Mouse (Mus musculus): ENCODE data around the gene Usp50. TPM values are rescaled to one million over a fixed set of nuclear protein-coding genes. Genes with fewer than 3 reads are reported as not detected.

Usp50 gene
- polyA plus RNA-seq, 1 experiment = 1.5 TPM

GRCm38 (mm10) chr2:126755664-126756063, 27.6 kb downstream of the Usp50 start:
- no peak overlapping the region for H3K4me3 ChIP-seq (ENCODE audit: insufficient read depth, low read depth, low read length)

GRCm38 (mm10) chr2:126743389-126743788, 39.9 kb downstream of the Usp50 start:
- H3K27ac ChIP-seq (ENCODE audit: insufficient read depth, low read depth, low read length) = no peak overlapping the region
- H3K27me3 ChIP-seq (replicated peaks; ENCODE audit: control insufficient read depth, insufficient read depth, low read length) = no peaks in the 10 kb centered on the region
- H3K36me3 ChIP-seq (ENCODE audit: control insufficient read depth, insufficient read depth, low read length) = peaks cover 22% of the 10 kb centered on the region
- H3K4me1 ChIP-seq (ENCODE audit: control insufficient read depth, insufficient read depth, low read length) = no peaks in the 10 kb centered on the region
- no peak for TF ChIP-seq POLR2A (IDR thresholded peaks at IDR 0.05; ENCODE audit: low read depth, low read length)
- TF ChIP-seq CTCF (conservative IDR thresholded peaks at IDR 0.05; ENCODE audit: insufficient read depth, insufficient read length, low read depth, low read length) = no peak
- WGBS = 86% methylated on average over 5 of the region's 5 CpGs
- DNase-seq = no peak
- H3K4me3 ChIP-seq (ENCODE audit: insufficient read depth, low read depth, low read length) = no peak overlapping the region

More at GRCm38 (mm10) chr2:126755664-126756063, 27.6 kb downstream of the Usp50 start:
- Histone ChIP-seq H3K27me3 (replicated peaks; ENCODE audit: control insufficient read depth, insufficient read depth, low read length) (no peaks in the 10 kb centered on the region), H3K4me1 (ENCODE audit: control insufficient read depth, insufficient read depth, low read length) (no peaks in the 10 kb centered on the region), H3K27ac (ENCODE audit: insufficient read depth, low read depth, low read length) (no peak overlapping the region), H3K36me3 (ENCODE audit: control insufficient read depth, insufficient read depth, low read length) (peaks cover 16% of the 10 kb centered on the region)
- no peak for DNase-seq
- 98% methylated on average over 6 of the region's 6 CpGs for WGBS
- TF ChIP-seq CTCF (conservative IDR thresholded peaks at IDR 0.05; ENCODE audit: insufficient read depth, insufficient read length, low read depth, low read length) (no peak), POLR2A (IDR thresholded peaks at IDR 0.05; ENCODE audit: low read depth, low read length) (no peak)

GRCm38 (mm10) chr2:126740314-126740713, 43.0 kb downstream of the Usp50 start:
- Histone ChIP-seq H3K36me3 (ENCODE audit: control insufficient read depth, insufficient read depth, low read length) (peaks cover 21% of the 10 kb centered on the region), H3K27ac (ENCODE audit: insufficient read depth, low read depth, low read length) (no peak overlapping the region), H3K4me3 (ENCODE audit: insufficient read depth, low read depth, low read length) (no peak overlapping the region), H3K4me1 (ENCODE audit: control insufficient read depth, insufficient read depth, low read length) (no peaks in the 10 kb centered on the region), H3K27me3 (replicated peaks; ENCODE audit: control insufficient read depth, insufficient read depth, low read length) (no peaks in the 10 kb centered on the region)
- TF ChIP-seq POLR2A (IDR thresholded peaks at IDR 0.05; ENCODE audit: low read depth, low read length) (no peak), CTCF (conservative IDR thresholded peaks at IDR 0.05; ENCODE audit: insufficient read depth, insufficient read length, low read depth, low read length) (no peak)
- DNase-seq = no peak
- WGBS = 66% methylated on average over 2 of the region's 2 CpGs

- H3K27me3 ChIP-seq (replicated peaks; ENCODE audit: control insufficient read depth, insufficient read depth, low read length) = no peaks in the 10 kb centered on the region
- WGBS = 85% methylated on average over 6 of the region's 6 CpGs
- no peak for DNase-seq
- H3K4me1 ChIP-seq (ENCODE audit: control insufficient read depth, insufficient read depth, low read length) = no peaks in the 10 kb centered on the region
- TF ChIP-seq CTCF (conservative IDR thresholded peaks at IDR 0.05; ENCODE audit: insufficient read depth, insufficient read length, low read depth, low read length) = no peak
- TF ChIP-seq POLR2A (IDR thresholded peaks at IDR 0.05; ENCODE audit: low read depth, low read length) = no peak
- no peak overlapping the region for H3K27ac ChIP-seq (ENCODE audit: insufficient read depth, low read depth, low read length)
- H3K4me3 ChIP-seq (ENCODE audit: insufficient read depth, low read depth, low read length) = no peak overlapping the region
- peaks cover 15% of the 10 kb centered on the region for H3K36me3 ChIP-seq (ENCODE audit: control insufficient read depth, insufficient read depth, low read length)
These were observed 47.8 kb downstream of the Usp50 start for GRCm38 (mm10) chr2:126735339-126736073.

GRCm38 (mm10) chr2:126730502-126730901, 52.8 kb downstream of the Usp50 start:
- H3K36me3 ChIP-seq (ENCODE audit: control insufficient read depth, insufficient read depth, low read length) = peaks cover 8% of the 10 kb centered on the region
- 81% methylated on average over 2 of the region's 2 CpGs for whole genome bisulfite sequencing
- no peak overlapping the region for H3K27ac ChIP-seq (ENCODE audit: insufficient read depth, low read depth, low read length)
- no peak for TF ChIP-seq CTCF (conservative IDR thresholded peaks at IDR 0.05; ENCODE audit: insufficient read depth, insufficient read length, low read depth, low read length)
- TF ChIP-seq POLR2A (IDR thresholded peaks at IDR 0.05; ENCODE audit: low read depth, low read length) = no peak
- no peaks in the 10 kb centered on the region for H3K4me1 ChIP-seq (ENCODE audit: control insufficient read depth, insufficient read depth, low read length)
- DNase-seq = no peak
- H3K4me3 ChIP-seq (ENCODE audit: insufficient read depth, low read depth, low read length) = no peak overlapping the region
- H3K27me3 ChIP-seq (replicated peaks; ENCODE audit: control insufficient read depth, insufficient read depth, low read length) = no peaks in the 10 kb centered on the region

GRCm38 (mm10) chr2:126729207-126729606, 54.1 kb downstream of the Usp50 start:
- Histone ChIP-seq H3K27ac (ENCODE audit: insufficient read depth, low read depth, low read length) (no peak overlapping the region), H3K4me1 (ENCODE audit: control insufficient read depth, insufficient read depth, low read length) (no peaks in the 10 kb centered on the region), H3K36me3 (ENCODE audit: control insufficient read depth, insufficient read depth, low read length) (peaks cover 8% of the 10 kb centered on the region), H3K27me3 (replicated peaks; ENCODE audit: control insufficient read depth, insufficient read depth, low read length) (no peaks in the 10 kb centered on the region), H3K4me3 (ENCODE audit: insufficient read depth, low read depth, low read length) (no peak overlapping the region)
- DNase-seq = no peak
- WGBS = 93% methylated on average over 4 of the region's 4 CpGs
- TF ChIP-seq CTCF (conservative IDR thresholded peaks at IDR 0.05; ENCODE audit: insufficient read depth, insufficient read length, low read depth, low read length) (no peak), POLR2A (IDR thresholded peaks at IDR 0.05; ENCODE audit: low read depth, low read length) (no peak)

GRCm38 (mm10) chr2:126712950-126713349, 70.3 kb downstream of the Usp50 start:
- peak overlapping the region; percentile 89 for H3K27ac ChIP-seq (ENCODE audit: insufficient read depth, low read depth, low read length)
- TF ChIP-seq CTCF (conservative IDR thresholded peaks at IDR 0.05; ENCODE audit: insufficient read depth, insufficient read length, low read depth, low read length) (no peak), POLR2A (IDR thresholded peaks at IDR 0.05; ENCODE audit: low read depth, low read length) (no peak)

More at GRCm38 (mm10) chr2:126712950-126713349, 70.3 kb downstream of the Usp50 start:
- Histone ChIP-seq H3K27me3 (replicated peaks; ENCODE audit: control insufficient read depth, insufficient read depth, low read length) (no peaks in the 10 kb centered on the region), H3K4me3 (ENCODE audit: insufficient read depth, low read depth, low read length) (no peak overlapping the region), H3K36me3 (ENCODE audit: control insufficient read depth, insufficient read depth, low read length) (no peaks in the 10 kb centered on the region), H3K4me1 (ENCODE audit: control insufficient read depth, insufficient read depth, low read length) (peaks cover 13% of the 10 kb centered on the region; the same call in 1 of the 2 replicates)
- peak; percentile 7 for DNase-seq

Measured in kidney, adult 2 months (tissue).